Mouse (Mus musculus): ENCODE measurements at regions not wholly inside any gene's neighbourhood (a gene's known extent, or its start where the extent isn't known, plus 50 kb on each side); places are given as distances from the start of the nearest gene placed in this dataset.

DNA sequence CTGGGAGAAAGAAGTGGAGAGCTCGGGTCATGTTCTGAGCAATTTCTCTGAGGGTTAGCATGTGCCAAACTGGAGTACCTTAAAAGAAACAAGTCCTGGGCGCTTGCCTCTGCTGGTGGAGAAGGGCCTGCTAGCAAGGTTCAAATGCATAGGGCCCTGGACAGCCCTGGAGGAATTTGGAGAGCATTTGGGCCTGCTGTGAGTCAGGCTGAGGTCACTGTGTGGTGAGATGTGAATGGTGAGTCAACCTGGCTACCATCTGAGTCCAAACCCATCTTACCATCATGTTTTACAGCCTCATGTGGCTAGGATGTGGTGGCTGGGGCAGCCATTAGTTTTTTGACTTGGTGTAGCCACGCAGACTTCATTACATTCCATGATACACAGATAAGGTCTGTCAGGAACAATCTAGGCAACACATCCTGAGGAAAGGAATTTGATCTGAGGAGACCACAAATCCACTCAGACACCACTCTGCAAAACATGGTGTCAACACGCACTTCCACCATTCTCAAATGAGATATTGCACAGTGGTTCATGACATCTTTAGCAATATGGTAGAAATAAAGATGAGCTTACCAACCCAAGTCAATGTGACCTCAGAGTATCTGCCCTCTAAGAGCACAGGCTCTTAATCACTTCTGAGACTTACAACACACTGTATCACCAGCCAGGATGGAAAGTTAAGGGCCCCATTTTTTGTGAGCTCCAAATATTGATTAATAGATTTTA, 83.1 kb downstream of the Thbs2 start:
- in situ Hi-C loops (cut with MboI, MseI) = loop anchor here (5.0 kb wide), 1 partner anchor 44 kb away; no protein-coding TSS in a partner anchor

DNA sequence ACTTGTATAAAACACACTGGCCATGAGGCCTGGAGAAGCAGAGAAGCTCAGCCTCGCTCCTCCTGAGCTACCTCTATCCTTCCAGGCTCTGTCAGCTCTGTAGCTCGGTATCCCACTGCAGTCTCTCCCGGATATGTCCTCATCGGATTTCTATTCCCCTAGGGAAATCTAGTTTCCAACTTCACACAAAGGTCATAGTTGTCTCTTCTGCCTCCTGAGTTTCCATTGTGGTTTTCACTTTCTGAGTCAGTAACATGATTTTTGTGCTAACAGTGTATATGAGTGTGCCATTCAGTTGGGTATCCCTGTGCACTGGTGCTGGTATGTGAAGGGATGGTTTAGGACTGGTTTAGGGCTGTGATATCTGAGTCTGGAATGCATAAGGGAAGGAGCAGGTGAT, 85.2 kb downstream of the Thbs2 start:
- in situ Hi-C loops (cut with MboI, MseI) = no loop called here

DNA sequence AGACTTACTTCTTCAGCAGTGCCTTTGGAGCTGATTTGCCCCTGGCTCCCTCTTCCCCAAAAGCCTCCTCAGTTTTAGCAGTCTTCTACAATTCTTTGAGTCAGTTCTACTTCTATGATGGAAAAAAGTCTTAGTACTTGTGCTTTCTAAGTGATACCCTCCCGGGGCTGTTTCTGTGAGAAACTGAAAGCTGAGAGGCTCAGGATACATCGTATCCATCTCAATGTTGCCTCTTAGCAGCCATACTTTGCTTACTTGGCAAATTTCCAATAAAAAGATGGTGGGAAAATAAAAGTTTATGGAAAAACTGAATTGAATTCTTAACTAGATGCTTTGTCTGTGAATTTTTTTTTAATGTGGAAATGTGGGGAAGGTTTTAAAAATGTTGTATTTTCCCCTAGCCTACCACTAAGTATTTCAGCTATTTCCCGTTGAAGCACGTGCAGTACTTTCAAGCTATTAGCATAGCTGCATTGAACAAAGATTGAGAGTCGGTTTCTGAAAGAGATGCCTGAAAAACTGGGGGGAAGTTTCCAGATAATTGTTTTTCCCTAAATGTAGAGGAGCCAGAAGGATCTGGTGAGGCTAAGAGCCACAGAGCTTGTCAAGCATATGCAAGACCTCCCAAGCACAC, 87.6 kb downstream of the Thbs2 start:
- in situ Hi-C loops (cut with MboI, MseI) = no loop called here

DNA sequence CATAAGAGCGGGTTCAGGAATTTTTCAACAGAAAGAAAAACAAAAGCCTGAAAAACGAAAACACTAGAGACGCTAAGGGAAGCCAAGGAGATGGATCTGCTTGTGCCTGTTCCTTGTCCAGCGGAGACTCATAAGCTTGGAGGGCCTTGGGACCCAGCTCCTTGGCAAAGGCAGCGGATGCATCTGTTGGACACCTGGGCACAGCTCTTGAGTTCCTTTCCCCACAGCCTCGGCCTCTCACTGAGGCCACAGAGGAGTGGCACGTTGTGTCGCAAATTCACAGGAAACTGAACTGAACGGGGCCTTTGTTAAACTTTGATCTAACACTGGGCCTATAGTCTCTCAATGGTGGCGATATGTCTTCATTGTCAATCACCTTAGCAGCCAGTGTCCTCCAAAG, 94.4 kb downstream of the Thbs2 start:
- in situ Hi-C loops (cut with MboI, MseI) = no loop called here

DNA sequence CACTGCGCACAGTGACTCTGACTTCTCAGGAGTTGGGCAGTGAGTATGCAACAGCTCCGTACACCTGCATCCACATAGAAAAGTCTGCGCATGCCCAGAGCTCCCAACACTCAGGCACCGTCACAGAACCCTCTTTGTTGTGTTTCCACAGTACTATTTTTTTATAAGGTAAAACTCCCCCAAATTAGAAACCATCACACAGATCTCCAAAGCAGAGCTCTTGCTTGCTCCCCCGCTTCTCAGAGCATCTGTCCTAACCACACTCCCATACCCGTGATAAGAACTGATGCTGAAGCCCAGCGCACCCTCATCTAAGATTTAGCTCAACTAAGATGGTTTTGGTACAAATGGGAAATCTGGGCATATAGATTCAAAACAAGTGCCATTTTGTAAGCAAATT, 97.6 kb downstream of the Thbs2 start:
- in situ Hi-C loops (cut with MboI, MseI) = no loop called here

DNA sequence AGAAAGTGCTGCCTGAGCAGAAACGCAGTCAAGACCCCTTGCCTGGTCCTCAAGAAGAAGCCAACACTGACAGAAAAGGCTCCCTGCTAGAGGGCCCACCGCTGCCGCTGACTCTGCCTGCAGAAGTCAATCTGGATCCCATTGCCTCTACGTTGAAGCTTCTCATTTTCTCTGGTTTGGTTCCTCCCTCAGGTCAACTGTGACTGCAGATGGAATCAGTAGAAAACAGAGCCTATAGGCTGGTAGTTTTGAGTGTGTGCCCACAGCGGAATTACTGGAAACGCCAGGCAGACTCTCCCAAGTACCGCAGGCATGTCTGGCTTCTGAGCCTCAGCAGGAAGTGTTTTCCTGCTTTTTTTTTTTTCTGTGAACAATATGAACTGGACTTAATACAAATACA, 98.5 kb downstream of the Thbs2 start:
- in situ Hi-C loops (cut with MboI, MseI) = no loop called here

DNA sequence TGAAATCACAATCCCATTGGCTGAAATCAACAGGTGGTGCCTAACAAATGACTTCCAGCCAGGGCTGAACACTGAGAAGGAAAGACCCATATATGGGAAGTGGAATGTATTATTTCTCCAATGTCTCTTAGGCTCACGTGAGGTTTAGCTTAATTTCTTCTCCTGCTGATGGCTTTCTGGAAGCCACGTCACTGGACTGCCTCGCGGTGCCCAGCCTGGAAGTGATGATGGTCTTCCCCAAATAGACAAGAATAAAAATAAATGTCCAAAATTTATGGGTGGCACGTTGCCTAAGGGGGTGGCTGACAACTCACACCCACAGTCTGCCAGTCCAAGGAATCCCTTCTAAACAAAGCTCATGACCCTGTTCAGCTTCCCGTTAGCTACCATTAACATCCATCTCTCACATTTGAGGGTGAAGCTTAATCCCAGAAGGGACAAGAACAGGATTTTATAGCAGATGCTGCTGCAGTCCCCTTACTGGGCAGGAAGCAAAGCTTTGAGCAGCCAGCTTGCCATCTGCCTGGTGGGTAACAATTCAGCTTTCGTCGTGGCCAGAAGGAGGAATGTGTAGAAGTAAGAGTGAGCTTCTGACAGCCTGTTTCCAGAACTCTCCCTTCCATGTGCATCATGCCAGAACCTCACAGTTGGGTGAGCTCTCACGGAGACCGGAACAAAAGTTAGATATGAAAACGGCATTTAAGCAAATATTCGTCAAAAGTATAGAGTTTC, 105.8 kb downstream of the Thbs2 start:
- in situ Hi-C loops (cut with MboI, MseI) = no loop called here

DNA sequence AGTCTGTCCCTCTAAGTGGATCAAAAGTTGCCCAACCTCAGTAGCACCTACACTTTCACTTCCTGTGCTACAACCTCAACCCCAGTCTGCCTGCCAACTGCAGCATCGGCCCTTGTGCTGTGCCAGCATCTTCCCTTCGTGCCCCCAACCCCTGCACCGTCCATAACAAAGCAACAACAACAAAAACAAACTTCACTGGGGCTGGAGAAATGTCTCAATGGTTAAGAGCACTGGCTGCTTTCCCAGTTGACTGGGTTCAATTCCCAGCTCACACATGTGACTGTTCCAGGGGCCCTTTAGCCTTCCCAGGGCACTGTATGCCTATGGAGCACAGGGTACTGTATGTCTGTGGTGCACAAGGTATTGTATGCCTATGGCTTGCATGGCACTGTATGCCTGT, 114.4 kb downstream of the Thbs2 start:
- in situ Hi-C loops (cut with MboI, MseI) = no loop called here

DNA sequence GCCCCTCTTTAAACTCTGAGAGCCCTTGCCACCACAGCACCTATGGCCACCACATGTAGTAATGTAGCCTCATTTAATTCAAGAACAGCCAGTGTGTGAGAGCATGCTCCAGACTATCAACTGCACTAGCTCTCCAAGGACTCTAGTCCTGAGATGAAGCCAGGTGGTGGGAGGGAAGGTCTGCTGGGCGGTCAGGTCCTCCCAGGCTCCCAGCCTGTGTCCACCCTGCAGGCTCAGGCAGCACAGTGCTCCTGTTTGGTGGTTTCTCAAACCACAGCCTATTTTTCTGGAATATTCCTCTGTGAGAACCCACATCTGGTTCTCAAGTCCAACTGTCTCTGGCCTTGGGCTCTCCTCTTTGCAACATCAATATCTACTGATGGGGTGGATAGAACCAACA, 115.3 kb downstream of the Thbs2 start:
- in situ Hi-C loops (cut with MboI, MseI) = no loop called here

DNA sequence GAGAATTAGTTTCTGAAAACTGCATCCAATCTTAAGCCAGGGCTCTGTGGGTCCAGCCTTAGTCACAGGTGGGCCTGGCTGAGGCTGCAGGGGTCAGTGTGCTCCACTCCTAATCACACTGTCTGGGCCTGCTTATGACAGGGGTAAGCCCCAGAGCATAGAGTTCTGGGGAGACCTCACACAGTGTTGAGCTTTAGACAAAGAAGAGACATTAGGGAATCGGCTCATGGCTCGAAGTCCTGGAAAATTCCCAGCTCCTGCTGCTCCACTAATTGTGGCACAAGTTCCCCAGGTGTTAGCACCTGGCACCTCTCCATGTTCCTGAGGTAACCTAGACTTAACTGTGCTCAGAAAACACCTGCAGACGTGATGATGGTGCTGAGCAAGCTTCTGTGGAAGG, 115.8 kb downstream of the Thbs2 start:
- in situ Hi-C loops (cut with MboI, MseI) = no loop called here

DNA sequence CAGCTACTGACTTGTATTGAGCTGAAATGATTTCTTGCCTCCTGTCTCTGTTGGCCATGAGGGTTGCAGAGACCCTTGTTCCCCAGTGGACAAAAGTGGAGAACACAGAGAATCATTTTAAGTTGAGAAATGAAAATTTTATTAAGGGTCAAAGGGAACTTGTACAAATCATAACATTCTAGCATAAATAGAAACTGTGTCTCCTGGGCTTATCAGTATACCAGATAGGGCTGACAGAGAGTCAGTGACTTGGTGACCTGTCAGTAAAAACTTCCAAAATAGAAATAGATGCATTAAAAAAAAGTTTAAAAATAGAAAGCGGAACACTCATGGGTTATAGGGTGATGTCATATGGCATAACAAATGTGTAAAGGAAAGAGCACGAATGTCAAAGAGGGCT, 117.9 kb downstream of the Thbs2 start:
- in situ Hi-C loops (cut with MboI, MseI) = no loop called here

DNA sequence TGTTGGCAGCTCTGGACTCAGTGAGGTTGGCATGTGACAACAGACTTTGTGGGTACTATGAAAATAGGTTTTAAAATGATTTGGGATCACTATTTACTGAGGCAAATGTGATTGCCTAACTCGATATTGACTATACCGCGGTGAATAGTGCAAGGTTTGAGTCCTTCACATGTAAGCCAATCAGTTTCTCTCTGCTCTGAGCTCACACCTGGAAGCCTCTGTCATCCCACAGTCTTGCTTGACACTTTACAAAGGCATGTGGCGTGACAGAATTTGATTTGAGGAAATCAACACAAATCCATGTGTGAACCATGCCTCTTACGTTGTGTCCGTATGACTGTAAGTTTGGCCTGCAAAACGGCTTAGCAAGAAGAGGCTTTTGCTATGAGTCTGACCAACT, 122.9 kb downstream of the Thbs2 start:
- in situ Hi-C loops (cut with MboI, MseI) = no loop called here

DNA sequence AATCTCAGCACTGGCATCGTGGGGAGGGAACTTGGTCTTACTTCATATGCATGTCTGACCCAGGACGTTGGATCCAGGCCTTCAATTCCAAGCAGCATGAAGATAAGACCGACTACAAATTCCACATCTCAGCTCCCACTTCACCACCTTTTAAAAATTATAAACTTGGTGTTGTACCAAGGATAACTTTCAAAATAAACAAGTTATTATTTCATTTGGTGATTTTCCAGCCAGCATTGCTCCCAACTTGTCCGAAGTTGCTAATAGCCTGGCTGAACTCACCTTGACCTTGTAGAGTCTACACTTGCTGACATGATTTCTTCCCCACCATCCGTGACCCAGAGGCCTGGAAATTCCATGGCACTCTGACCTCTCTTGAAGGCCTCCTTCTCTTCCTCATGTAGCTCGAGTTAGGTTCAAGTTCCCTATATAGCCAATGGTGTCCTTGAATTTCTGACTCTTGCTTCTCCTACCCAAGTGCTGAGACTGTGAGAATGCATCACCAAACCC, 123.7 kb downstream of the Thbs2 start:
- in situ Hi-C loops (cut with MboI, MseI) = no loop called here

DNA sequence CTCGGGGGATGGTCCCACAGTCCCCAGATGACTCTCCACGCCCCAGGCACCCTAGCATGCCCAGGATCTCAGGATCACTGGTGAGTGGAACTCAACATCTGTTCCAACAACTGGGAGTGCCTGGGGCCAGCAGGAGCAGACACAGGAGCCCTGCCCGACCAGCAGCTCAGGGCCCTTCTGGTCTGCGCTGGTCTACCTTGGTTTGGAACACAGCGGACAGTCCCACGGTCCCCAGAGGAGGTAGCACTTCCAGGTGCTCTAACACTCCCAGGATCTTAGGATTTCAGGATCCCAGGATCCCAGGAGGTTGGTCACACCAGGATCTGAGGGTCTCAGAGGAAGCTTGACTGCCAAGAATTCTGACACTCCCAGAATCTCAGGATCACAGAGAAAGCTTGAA, 131.8 kb downstream of the Thbs2 start:
- in situ Hi-C loops (cut with MboI, MseI) = no loop called here

DNA sequence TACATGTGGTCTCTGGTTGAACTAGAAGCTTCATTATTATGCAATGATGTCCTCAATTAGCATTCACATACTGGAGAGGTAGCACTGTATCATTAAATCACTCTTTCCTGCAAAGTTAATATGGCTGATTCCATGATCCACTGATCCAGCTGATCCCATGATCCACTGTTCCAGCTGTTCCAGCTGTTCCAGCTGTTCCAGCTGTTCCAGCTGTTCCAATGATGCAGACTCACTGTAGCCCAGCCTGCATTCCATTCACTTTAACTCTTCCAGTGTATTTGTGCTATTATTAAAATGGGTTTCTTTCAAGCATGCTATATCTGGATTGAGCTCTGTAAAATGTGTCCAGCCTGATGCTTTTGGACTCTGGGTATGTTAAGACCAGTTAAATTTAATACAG, 136.8 kb downstream of the Thbs2 start:
- in situ Hi-C loops (cut with MboI, MseI) = no loop called here

DNA sequence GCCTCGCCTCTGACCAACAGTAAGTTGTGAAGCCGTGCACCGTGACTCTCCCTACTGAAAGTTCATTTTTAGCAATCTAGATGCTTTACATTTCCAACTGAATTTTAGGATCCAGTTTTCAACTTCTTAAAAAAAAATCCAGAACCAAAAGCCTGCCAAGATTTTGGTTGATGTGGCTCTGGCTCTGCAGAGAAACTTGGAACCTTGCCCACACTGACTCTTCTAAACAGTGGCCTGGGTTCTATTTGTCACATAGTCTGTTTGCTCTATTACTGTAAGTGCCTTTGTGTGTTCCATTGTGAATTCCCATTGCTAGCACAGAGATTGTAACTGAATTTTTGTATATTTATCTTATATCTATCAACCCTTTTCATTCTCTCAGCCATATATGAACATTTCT, 140.8 kb downstream of the Thbs2 start:
- in situ Hi-C loops (cut with MboI, MseI) = no loop called here

DNA sequence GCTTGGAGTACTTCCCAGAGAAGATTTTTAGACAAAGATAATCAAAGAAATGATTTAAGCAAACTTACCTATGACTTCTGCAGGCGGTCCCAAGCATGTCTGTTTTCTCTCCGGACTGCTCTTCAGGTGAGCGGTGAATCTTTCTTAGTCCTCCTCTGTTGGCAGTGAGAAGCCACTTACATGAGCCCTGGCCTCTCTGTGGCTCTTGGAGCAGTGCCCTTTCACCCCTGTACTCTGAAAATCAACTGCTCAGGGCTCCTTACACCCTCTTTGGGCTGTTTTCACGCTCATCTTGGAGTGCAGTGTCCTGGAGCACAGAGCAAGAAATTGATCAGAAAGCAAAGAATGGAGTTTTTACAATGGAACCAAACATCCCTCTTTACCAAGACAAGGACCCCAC, 142.0 kb downstream of the Thbs2 start:
- in situ Hi-C loops (cut with MboI, MseI) = no loop called here

DNA sequence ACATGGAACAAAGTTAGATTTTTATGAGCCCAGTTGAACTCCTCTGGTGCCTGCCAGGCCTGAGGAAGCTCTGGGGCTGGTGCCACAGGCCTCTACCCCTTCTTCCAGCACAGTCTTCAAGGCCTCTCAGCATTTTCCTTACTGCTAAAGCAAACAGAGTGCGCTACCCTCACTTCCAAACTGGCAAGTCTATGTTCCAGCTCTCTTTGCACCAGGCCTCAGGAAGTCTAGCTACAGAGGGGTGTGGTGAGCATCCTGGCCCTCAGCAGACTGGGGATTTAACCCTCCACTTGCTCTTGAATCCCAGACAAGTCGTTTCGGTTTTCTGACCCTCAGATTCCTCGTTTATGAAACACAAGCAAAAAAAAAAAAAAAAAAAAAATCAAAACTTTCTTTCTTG, 142.4 kb downstream of the Thbs2 start:
- in situ Hi-C loops (cut with MboI, MseI) = no loop called here

DNA sequence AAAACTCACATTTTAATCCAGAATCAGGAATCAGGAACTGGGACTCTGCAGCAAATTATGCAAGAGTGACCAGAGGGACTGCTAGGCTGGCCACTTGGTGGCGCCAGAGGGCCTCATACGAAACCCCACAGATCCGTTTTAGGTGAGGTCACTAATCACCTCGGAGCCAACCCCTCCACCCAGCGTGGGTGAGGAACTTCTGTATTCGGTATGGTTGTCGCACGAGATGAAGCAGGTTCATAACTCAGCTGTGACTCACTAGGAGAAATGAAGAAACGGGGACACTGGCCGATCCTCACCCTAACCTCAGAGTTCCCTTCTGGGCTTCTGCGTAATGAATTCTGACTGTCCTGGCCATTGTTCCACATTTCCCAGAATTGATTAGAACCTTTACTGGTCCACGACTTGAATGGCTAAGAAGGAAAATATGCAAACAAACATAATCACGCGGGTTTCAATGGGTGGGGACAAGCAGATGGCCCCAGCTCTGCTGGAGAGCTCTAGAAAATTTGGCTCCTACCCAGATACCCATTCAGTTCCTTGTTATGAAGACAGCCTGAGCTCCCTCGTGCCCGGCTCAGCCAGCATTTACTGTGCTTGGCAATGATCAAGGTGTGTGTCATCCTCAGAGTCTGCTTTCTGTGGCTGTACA, 148.1 kb downstream of the Thbs2 start:
- in situ Hi-C loops (cut with MboI, MseI) = no loop called here

DNA sequence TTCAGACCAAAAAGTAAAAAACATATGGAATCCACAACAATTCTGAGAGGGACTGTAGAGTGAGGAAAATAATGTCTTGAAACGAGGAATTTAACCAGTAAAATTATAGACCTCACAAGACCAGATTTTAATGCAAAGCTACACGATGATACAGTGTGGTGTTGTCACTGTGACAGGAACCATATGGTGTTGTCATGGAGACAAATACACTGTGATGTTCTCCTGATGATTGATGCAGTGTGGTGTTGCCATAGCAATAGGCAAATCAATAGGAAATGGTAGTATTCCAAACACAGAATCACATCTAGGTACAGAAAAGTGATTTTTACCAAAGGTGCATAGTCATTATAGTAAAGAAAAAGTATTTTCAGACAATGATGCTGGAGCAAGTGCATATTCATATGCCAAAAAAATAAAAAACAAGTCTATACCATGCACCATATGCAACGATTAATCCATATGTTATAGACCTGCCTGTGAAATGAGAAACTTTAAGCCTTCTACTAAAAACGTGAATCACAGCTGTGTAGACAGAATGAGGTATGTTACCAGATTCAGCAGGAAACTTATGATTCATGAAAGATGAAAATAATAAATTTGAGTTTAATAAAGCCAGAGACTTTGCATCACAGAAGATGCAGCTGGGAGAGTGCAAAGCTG, 149.6 kb downstream of the Thbs2 start:
- in situ Hi-C loops (cut with MboI, MseI) = no loop called here

DNA sequence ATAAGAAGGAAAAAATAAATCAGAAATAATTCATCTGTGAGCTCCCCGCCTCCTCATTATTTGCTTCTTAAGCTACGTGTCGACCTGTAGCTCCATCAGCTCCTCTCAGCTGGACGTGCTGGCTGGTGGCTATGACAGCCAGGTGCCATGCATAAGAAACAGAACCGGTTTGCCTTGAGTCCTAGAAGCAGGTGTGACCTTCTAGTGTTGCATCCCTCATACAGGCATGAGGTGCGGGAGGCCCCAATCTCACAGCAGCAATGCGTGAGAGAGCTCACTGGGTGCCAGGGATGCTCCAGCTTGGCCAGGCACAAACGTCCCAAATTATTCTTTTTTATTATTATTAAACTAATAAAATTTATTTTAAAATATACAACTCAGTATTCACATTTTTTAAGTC, 153.0 kb downstream of the Thbs2 start:
- in situ Hi-C loops (cut with MboI, MseI) = no loop called here

All from T-helper 2 cell (primary cell).